Mouse (Mus musculus): ENCODE measurements at regions not wholly inside any gene's neighbourhood (a gene's known extent, or its start where the extent isn't known, plus 50 kb on each side); places are given as distances from the start of the nearest gene placed in this dataset.
A peak's percentile ranks its signal among the peaks of the same experiment; 100 is the strongest.

DNA sequence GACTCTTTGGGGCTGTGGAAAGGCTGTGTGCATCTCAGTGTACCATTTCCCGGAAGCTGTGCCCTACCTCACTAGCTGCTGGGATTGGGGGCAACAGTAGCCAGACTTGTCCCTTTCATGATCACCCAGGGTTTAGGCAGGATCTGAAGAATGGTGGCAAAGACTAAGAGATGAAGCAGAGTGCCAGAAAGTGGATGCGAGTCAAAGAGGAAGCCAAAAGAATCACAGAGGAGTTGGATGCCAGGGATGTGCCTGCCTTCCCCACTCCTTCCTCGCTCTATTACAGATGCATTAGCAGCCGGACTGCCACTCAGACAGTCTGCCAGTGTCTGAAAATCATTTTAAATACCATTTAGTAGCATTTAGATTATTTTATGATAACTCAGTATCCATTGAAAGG, 271.5 kb upstream of the Slc24a2 start:
- no peaks in the 10 kb centered on the region for H3K36me3 ChIP-seq
- H3K9ac ChIP-seq = no peak overlapping the region
- no peak overlapping the region for H3K27ac ChIP-seq (replicated peaks)
- H3K9me3 ChIP-seq = no peaks in the 10 kb centered on the region
- H3K4me1 ChIP-seq (replicated peaks) = no peaks in the 10 kb centered on the region
- 80% methylated on average over 4 of the region's 4 CpGs for WGBS
- H3K4me2 ChIP-seq = no peak overlapping the region
- no peak for ATAC-seq (ENCODE audit: low FRiP score, low read depth)
- H3K4me3 ChIP-seq = no peak overlapping the region
- no peaks in the 10 kb centered on the region for H3K27me3 ChIP-seq

DNA sequence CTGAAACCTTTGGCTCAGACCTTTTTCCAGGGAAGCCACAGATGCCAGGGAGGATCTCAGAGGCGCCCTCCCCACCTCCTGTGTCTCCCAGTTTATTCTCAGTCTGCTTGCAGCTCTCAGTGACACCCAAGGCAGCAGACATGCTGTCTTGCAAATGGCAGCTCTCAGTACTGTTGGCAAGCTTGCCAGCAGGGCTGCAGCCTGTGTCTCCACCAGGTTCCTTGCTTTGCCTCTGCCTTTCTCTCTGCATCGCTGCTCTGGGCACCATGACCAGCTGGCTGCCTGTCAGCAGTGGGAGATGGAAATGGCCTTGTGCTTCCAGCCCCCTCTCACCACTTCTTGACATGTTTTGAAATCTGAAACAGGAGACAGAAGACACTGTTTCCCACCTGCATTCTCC, 270.2 kb upstream of the Slc24a2 start:
- Histone ChIP-seq H3K36me3 (no peaks in the 10 kb centered on the region), H3K27me3 (no peaks in the 10 kb centered on the region), H3K27ac (replicated peaks) (no peak overlapping the region), H3K4me2 (no peak overlapping the region), H3K9me3 (no peaks in the 10 kb centered on the region), H3K4me1 (replicated peaks) (no peaks in the 10 kb centered on the region), H3K9ac (no peak overlapping the region), H3K4me3 (no peak overlapping the region)
- 68% methylated on average over 2 of the region's 2 CpGs for WGBS
- ATAC-seq (ENCODE audit: low FRiP score, low read depth) = no peak

DNA sequence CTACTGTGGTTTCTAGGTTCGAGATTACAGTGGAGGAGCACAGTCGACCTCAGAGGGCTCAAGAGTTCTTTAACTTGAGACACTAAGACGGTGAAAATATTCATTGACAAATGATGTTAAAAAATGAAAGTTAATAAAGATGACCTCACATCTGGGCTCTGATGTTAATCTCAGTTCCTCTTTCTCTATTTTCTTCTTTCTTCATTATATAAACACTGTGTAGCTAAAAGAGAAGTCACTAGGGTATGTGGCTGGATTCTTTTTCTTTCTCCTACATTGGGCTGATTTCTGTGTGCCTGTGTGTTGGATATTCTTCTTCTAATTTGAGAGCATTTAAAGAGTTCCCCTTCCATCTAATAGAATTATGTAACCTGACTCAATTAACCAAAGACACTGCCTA, 257.5 kb upstream of the Slc24a2 start:
- no peaks in the 10 kb centered on the region for H3K4me1 ChIP-seq (replicated peaks)
- no peak for ATAC-seq (ENCODE audit: low FRiP score, low read depth)
- no peaks in the 10 kb centered on the region for H3K27me3 ChIP-seq
- no peaks in the 10 kb centered on the region for H3K9me3 ChIP-seq
- WGBS = 90% methylated on average over 3 of the region's 3 CpGs
- H3K4me2 ChIP-seq = no peak overlapping the region
- H3K4me3 ChIP-seq = no peak overlapping the region
- H3K27ac ChIP-seq (replicated peaks) = no peak overlapping the region
- no peaks in the 10 kb centered on the region for H3K36me3 ChIP-seq
- no peak overlapping the region for H3K9ac ChIP-seq

DNA sequence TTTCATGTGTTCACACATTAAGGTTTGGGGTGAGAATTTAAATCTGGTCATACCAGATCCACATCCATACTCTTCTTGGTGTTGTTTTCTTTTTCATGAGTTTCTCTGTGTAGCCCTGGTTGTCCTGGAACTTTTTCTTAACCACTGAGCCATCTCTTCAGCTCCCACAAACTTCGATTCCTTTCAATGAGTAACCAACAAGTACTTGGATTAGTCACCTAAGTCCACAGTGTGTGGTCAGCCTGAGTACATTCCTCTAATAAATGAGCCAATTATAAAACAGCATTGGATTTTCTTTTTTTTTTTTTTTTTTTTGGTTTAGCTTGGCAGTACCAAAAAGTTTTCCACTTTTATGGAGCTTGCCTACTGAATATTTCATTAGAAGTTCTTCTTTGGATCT, 245.3 kb upstream of the Slc24a2 start:
- Histone ChIP-seq H3K4me1 (replicated peaks) (0 out of 2 replicates have a peak, but pooled peaks cover 4% of the 10 kb centered on the region), H3K4me2 (no peak overlapping the region), H3K4me3 (no peak overlapping the region), H3K27ac (replicated peaks) (no peak overlapping the region), H3K36me3 (no peaks in the 10 kb centered on the region), H3K27me3 (no peaks in the 10 kb centered on the region), H3K9ac (no peak overlapping the region), H3K9me3 (no peaks in the 10 kb centered on the region)
- ATAC-seq (ENCODE audit: low FRiP score, low read depth) = no peak
- 85% methylated on average over 1 of the region's 1 CpGs for WGBS

DNA sequence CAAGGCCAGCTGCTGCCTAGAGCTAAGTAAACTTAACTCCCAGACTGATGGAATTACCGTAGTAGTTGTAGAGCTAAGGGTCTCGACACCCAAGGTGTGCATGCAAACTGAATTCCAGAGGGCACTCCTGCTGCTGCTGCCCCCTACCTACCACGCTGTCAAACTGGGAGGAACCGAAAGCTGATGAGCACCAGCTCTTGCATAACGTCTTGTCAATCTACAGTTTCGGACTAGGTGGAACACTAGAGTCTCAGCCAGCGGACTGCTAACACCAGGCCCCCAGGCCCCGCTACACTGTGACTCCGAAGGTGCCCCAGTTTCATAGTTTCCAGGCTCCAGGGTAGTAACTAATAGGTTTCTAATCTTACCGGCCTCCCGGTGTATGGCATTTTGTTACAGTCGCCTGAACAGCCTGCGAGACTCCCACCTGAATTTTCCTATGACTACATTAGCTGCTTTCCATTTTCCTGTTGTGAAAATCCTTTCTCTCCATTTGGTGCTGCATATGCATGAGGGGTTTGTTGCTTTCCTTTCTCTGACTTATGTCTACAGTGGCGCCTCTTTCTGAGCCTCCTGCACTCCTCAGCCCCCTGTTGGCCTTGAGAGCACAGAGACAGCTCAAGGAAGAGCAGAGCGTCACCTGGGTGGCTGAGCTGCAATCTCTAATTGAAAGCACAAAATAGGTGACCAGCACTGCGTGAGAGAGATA, 243.2 kb upstream of the Slc24a2 start:
- Histone ChIP-seq H3K36me3 (no peaks in the 10 kb centered on the region), H3K27ac (replicated peaks) (no peak overlapping the region), H3K4me2 (no peak overlapping the region), H3K27me3 (no peaks in the 10 kb centered on the region), H3K4me3 (no peak overlapping the region), H3K9ac (no peak overlapping the region), H3K4me1 (replicated peaks) (0 out of 2 replicates have a peak, but pooled peaks cover 4% of the 10 kb centered on the region), H3K9me3 (no peaks in the 10 kb centered on the region)
- no peak for ATAC-seq (ENCODE audit: low FRiP score, low read depth)
- WGBS = 87% methylated on average over 16 of the region's 16 CpGs

DNA sequence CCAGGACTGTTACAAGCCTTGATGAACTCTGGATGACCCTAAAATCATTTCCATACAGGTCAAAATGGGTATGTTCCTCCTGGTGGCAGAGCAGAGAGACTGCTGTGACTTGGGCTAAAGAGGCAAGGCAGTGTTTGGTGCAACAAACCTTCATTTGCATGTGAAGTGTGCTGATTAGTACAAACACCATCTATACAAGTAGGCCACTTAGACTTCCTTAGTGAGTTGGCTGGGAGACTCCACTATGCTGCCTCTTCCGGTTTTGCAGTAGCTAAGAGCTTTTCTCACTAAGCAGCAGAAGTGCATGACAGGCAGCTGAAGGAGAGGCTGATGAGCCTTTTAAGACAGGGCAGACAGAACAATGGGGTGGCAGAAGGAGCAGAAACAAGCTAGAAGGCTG, 242.5 kb upstream of the Slc24a2 start:
- Histone ChIP-seq H3K27ac (replicated peaks) (no peak overlapping the region), H3K36me3 (no peaks in the 10 kb centered on the region), H3K9ac (no peak overlapping the region), H3K4me3 (no peak overlapping the region), H3K9me3 (no peaks in the 10 kb centered on the region), H3K4me2 (no peak overlapping the region), H3K27me3 (no peaks in the 10 kb centered on the region), H3K4me1 (replicated peaks) (0 out of 2 replicates have a peak, but pooled peaks cover 4% of the 10 kb centered on the region)
- no peak for ATAC-seq (ENCODE audit: low FRiP score, low read depth)
- WGBS = 38% methylated on average over 1 of the region's 1 CpGs

DNA sequence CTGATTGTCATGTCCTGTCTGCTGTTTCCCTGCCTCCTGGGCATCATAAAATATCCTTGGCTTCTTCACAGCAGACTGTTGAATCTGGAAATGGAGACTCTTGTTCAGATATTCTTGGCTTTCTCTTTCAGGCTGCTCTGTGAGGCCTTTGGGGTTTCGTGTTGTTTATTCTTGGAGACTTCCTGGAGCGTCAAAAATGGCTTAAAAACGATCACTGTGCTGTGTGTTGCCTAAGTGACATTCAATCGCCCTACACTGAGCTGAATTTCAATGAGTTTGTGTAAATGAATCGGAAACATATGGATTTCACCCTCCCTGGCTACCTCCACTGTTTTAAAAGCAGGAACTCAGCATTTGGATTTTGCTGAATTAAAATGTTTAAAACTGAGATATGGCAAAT, 241.1 kb upstream of the Slc24a2 start:
- H3K4me1 ChIP-seq (replicated peaks) = 0 out of 2 replicates have a peak, but pooled peaks cover 4% of the 10 kb centered on the region
- 0 out of 2 replicates have a peak overlapping the region, but pooled peaks have one; percentile 17 for H3K27ac ChIP-seq (replicated peaks)
- no peak overlapping the region for H3K9ac ChIP-seq
- 0 out of 2 replicates have a peak, but pooled peaks have one; percentile 38 for ATAC-seq (ENCODE audit: low FRiP score, low read depth)
- no peaks in the 10 kb centered on the region for H3K36me3 ChIP-seq
- no peaks in the 10 kb centered on the region for H3K9me3 ChIP-seq
- no peak overlapping the region for H3K4me2 ChIP-seq
- H3K27me3 ChIP-seq = no peaks in the 10 kb centered on the region
- no peak overlapping the region for H3K4me3 ChIP-seq
- WGBS = 17% methylated on average over 5 of the region's 5 CpGs

DNA sequence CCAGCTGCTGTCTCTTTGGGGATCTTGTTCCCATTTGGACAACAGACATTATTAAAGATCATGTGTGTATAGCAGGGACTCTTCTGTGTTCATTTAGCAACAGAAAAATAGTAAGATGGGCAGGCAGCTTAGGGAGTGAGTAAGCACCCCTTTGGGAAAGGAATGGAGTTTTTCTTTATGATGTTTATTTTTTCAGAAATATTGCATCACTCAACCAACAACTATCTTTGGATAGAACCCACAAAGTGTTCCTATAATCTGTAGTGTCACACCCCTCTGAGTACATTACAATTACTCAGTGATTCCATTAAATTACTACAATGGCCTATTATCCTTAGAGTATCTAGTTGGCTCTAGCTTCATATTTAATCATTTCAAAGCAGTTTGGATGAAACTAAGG, 237.3 kb upstream of the Slc24a2 start:
- no peaks in the 10 kb centered on the region for H3K9me3 ChIP-seq
- H3K36me3 ChIP-seq = no peaks in the 10 kb centered on the region
- no peaks in the 10 kb centered on the region for H3K27me3 ChIP-seq
- H3K4me2 ChIP-seq = no peak overlapping the region
- H3K9ac ChIP-seq = no peak overlapping the region
- no peak overlapping the region for H3K27ac ChIP-seq (replicated peaks)
- 0 out of 2 replicates have a peak, but pooled peaks cover 4% of the 10 kb centered on the region for H3K4me1 ChIP-seq (replicated peaks)
- no peak overlapping the region for H3K4me3 ChIP-seq
- no peak for ATAC-seq (ENCODE audit: low FRiP score, low read depth)

DNA sequence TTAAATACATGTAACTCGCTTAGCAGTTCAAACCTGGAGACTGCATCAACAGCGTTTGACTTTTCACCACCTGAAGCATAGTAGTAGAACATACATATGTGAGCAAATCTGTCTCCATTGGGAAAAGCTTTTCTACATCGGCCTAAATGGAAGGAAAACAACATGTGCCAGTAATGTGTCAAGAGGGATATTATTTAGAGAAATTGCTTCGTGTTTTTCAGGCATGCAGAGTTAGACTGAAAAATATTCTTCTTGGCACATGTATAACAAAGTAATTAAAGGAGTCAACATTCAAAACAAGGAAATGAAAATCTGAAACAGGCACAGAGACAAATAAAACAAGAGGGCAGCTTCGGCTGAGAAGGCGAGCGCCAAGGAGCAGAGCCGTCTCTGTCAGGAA, 236.7 kb upstream of the Slc24a2 start:
- Histone ChIP-seq H3K4me3 (no peak overlapping the region), H3K36me3 (no peaks in the 10 kb centered on the region), H3K27ac (replicated peaks) (no peak overlapping the region), H3K4me1 (replicated peaks) (0 out of 2 replicates have a peak, but pooled peaks cover 6% of the 10 kb centered on the region), H3K9ac (no peak overlapping the region), H3K4me2 (no peak overlapping the region), H3K9me3 (no peaks in the 10 kb centered on the region), H3K27me3 (no peaks in the 10 kb centered on the region)
- 70% methylated on average over 8 of the region's 8 CpGs for WGBS
- no peak for ATAC-seq (ENCODE audit: low FRiP score, low read depth)

DNA sequence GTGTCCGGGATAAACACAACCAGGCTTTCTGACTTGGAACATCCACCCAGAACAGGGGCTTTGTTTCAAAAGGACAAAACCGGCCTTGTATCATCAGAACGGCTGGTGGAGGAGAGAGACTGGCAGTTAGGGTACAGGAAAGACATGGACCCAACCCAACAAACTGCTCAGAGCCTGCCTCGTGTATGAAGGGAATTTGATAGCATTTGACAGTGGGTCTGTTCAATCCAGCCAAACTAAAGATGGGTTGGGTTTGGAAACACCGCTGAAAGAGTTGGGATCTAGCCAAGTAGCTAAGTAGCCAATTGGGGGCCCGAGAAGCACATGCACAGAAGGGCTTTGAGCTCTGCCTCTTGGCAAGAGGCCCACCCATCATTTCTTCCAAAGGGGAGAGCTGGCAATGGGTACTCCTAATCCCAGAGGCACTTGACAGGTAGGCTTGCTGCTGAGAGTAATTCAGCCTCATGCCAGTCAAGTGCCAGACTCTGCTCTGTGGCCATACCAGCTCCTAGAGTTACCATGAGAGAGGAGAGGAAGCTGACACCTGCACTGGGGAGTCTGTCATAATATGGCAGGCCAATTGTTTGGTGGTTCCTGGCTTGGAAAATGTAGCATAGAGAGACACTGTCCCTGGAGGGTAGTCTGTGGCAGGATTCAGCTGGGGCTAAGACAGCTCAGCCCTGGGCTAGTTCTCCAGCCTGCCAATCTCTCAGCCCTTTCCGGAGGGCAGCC, 231.1 kb upstream of the Slc24a2 start:
- Histone ChIP-seq H3K9ac (no peak overlapping the region), H3K36me3 (no peaks in the 10 kb centered on the region), H3K4me3 (no peak overlapping the region), H3K27me3 (no peaks in the 10 kb centered on the region), H3K9me3 (no peaks in the 10 kb centered on the region), H3K4me2 (no peak overlapping the region), H3K4me1 (replicated peaks) (peaks cover 11% of the 10 kb centered on the region), H3K27ac (replicated peaks) (peak overlapping the region; percentile 72)
- 50% methylated on average over 7 of the region's 7 CpGs for WGBS
- peak; percentile 95 for ATAC-seq (ENCODE audit: low FRiP score, low read depth)

DNA sequence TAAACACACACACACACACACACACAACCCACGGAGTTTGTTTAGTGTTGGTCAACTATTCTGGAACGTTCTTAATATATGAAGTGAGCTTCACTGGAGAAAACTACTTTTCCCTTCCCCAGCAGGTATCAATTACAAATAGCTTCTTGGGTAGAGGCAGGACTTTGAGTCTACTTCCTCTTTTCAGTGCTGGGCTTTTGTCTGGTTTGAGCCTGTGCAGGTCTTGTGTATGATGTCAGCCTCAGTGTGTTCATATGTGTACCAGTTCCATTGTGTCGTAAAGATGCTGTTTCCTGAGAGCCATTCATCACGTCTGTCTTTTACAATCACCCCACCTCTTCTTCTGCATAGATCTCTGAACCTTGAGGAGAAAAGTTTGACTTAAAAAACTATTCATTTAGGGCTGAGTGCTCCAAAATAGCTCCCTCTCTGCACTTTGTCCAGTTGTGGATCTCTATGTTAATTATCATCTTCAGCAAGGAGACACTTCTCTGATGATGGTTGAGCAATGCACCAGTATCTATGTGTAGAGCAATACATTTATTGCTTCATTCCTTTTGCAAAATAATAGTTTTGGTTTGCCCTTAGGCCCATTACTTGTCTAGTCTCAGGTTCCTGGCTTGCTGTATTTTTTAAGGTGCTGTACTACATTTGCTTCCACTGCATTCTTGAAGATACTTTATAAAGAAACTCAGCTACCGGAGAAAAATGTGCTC, 225.7 kb upstream of the Slc24a2 start:
- Histone ChIP-seq H3K4me2 (no peak overlapping the region), H3K27ac (replicated peaks) (no peak overlapping the region), H3K27me3 (no peaks in the 10 kb centered on the region), H3K9me3 (no peaks in the 10 kb centered on the region), H3K4me3 (no peak overlapping the region), H3K9ac (no peak overlapping the region), H3K4me1 (replicated peaks) (peaks cover under 1% of the 10 kb centered on the region; the same call in 1 of the 2 replicates), H3K36me3 (no peaks in the 10 kb centered on the region)
- 87% methylated on average over 5 of the region's 5 CpGs for WGBS
- ATAC-seq (ENCODE audit: low FRiP score, low read depth) = no peak

DNA sequence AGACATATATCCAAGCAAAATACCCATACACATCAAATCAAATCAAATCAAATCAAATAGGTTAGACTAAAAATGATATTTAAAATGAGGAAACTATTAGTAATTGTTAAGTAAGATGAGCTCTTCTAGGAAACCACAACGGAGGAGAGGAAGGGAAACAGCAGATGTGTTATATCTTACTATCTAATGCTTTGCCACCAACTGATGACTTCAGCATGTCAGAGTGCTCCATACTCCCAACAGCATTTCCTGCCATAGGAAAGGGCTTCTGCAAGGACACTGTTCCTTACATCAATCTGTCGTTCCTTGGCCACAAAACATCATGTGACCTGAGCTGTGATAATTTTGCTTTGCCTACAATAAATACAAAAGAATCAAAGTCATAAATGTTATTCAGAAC, 221.8 kb upstream of the Slc24a2 start:
- Histone ChIP-seq H3K9ac (no peak overlapping the region), H3K4me1 (replicated peaks) (no peaks in the 10 kb centered on the region), H3K27ac (replicated peaks) (no peak overlapping the region), H3K27me3 (no peaks in the 10 kb centered on the region), H3K4me2 (no peak overlapping the region), H3K4me3 (no peak overlapping the region), H3K9me3 (no peaks in the 10 kb centered on the region), H3K36me3 (no peaks in the 10 kb centered on the region)
- WGBS = 82% methylated on average over 2 of the region's 2 CpGs
- ATAC-seq (ENCODE audit: low FRiP score, low read depth) = no peak

All from hindbrain, embryonic 15.5 days (tissue).